Mouse (Mus musculus) intestine, embryonic 16.5 days (tissue): ENCODE data around the gene Gimap8. TPM values are rescaled to one million over a fixed set of nuclear protein-coding genes. Genes with fewer than 3 reads are reported as not detected.
"Not testable (repeated sequence)": the region's sequence is repeated elsewhere in the genome, so short reads cannot be mapped to it uniquely, and the experiment has no call there.

ENCODE experiments used
- ATAC-seq: fragments of 200-750 bp; cut with Nextera tagmentation; 2 replicates; pipeline ENCODE4 v1.8.0; 2017; ENCODE audit warnings: moderate TSS enrichment, moderate library complexity
- H3K27ac ChIP-seq: fragments of 300-500 bp; sonication (generic); 2 replicates; pipeline ENCODE4 v1.5.1; 2014; ENCODE audit warnings: mild to moderate bottlenecking, low read length
- H3K27me3 ChIP-seq: fragments of 300-500 bp; sonication (generic); replicated peaks from 2 replicates; pipeline ENCODE4 v1.6.1; 2014; ENCODE audit warnings: low read length, control low read depth, mixed read lengths; ENCODE audit not compliant: control insufficient read depth, insufficient read depth
- H3K36me3 ChIP-seq: fragments of 300-500 bp; sonication (generic); 2 replicates; pipeline ENCODE4 v1.6.1; 2014; ENCODE audit warnings: low read length, control low read depth; ENCODE audit not compliant: control insufficient read depth, insufficient read depth
- H3K4me1 ChIP-seq: fragments of 300-500 bp; sonication (generic); 2 replicates; pipeline ENCODE4 v1.6.1; 2014; ENCODE audit warnings: low read length, control low read depth, mixed read lengths; ENCODE audit not compliant: control insufficient read depth, insufficient read depth
- H3K4me2 ChIP-seq: fragments of 300-500 bp; sonication (generic); 2 replicates; pipeline ENCODE4 v1.6.1; 2014; ENCODE audit warnings: low read depth, low read length, control low read depth
- H3K4me3 ChIP-seq: fragments of 300-500 bp; sonication (generic); 2 replicates; pipeline ENCODE4 v1.5.1; 2014; ENCODE audit warnings: mild to moderate bottlenecking, low read length
- H3K9ac ChIP-seq: fragments of 300-500 bp; sonication (generic); 2 replicates; pipeline ENCODE4 v1.6.1; 2014; ENCODE audit warnings: low read depth, low read length
- H3K9me3 ChIP-seq: fragments of 300-500 bp; sonication (generic); 2 replicates; pipeline ENCODE4 v1.6.1; 2016; ENCODE audit warnings: low read length, control low read depth; ENCODE audit not compliant: control insufficient read depth
- WGBS: fragments of 180-500 bp; shearing (Covaris S2); extraction: QIAGEN DNeasy Blood & Tissue Kit; methylation state at CpG from one replicate; pipeline ENCODE4 v1.1.7; 2014; 5-methylcytosine and 5-hydroxymethylcytosine counted together
- polyA plus RNA-seq: library from polyadenylated mRNA; unstranded; fragments of >200 nt; fragmentation: Nextera tagmentation; extraction: Ambion mirVana; gene quantifications from 2 replicates; pipeline ENCODE4 v1.2.1, GENCODE M21; 2015

Gene Gimap8
- polyA plus RNA-seq, 1 experiment from 2014 or later = 1.7 TPM

DNA sequence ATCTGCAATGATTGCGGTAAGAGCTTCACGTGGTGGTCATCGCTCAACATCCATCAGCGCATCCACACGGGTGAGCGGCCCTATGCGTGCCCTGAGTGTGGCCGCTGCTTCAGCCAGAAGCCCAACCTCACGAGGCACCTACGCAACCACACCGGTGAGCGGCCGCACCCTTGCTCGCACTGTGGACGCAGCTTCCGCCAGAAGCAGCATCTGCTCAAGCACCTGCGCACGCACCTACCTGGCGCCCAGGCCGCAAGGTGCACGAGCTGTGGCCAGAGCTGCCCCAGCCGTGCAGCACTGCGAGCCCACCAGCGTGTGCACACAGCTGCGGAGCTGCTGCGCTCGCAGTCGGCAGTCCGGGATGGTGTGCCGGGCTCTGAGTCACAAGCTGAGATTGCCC lies 27.0 kb upstream of the Gimap8 start:
- Histone ChIP-seq H3K27me3 (no peaks in the 10 kb centered on the region), H3K9me3 (no peaks in the 10 kb centered on the region), H3K4me3 (no peak overlapping the region), H3K9ac (no peak overlapping the region), H3K27ac (no peak overlapping the region), H3K4me2 (no peak overlapping the region), H3K36me3 (peaks cover 16% of the 10 kb centered on the region), H3K4me1 (no peaks in the 10 kb centered on the region)
- no peak for ATAC-seq
- 93% methylated on average over 30 of the region's 30 CpGs for WGBS

DNA sequence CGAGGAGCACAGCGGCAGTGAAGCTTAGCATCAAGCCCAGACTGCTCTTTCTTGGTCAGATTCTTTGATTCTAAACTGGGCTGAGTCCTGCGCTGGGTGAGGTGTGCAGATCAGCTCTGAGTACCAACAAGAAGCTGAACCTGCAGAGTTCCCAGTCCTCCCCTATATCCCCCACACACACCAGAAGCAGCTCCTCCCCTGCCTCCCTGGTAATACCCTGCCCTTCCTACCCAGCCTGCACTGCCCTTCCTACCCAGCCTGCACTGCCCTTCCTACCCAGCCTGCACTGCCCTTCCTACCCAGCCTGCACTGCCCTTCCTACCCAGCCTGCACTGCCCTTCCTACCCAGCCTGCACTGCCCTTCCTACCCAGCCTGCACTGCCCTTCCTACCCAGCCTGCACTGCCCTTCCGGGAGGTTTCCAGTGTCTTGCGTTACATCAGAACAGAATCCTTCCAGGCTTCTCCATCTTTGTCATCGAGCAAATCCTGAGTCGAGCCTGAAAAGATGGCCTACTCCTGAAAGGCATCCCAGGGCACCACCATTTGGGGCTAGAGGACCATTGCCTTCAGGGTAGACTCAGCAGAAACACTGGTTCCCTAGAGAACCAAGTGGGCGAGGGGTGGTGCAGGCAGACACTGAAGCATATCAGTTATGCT lies 24.7 kb upstream of the Gimap8 start:
- 83% methylated on average over 8 of the region's 8 CpGs for WGBS
- H3K4me1 ChIP-seq, H3K9me3 ChIP-seq, H3K9ac ChIP-seq, ATAC-seq, H3K27me3 ChIP-seq, H3K4me3 ChIP-seq, H3K4me2 ChIP-seq, H3K27ac ChIP-seq: not testable (repeated sequence)
- H3K36me3 ChIP-seq = peaks cover 16% of the 10 kb centered on the region

DNA sequence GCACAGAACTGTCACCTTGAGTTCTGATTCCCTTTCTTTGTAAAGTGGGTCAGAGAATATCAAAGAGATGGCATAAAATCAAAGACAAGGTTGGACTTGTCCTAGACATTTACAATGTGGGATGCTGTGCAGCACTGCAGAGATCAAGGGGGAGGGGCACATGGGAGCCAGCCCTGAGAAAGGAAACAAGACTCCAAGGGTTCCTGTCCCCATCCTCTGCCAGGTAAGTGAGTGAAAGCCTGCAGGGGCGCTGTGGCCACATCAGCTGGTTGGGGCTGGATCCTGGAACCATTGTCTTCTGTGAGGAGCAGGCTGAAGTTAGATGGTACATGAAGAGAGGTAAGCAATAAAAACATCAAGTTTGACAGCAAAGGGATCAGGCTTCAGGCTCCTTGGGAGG lies 23.6 kb upstream of the Gimap8 start:
- Histone ChIP-seq H3K27ac (no peak overlapping the region), H3K9ac (no peak overlapping the region), H3K4me3 (no peak overlapping the region), H3K4me2 (no peak overlapping the region), H3K36me3 (peaks cover 16% of the 10 kb centered on the region), H3K4me1 (peaks cover 10% of the 10 kb centered on the region; the same call in 1 of the 2 replicates), H3K27me3 (peaks cover 10% of the 10 kb centered on the region; the same call in 1 of the 2 replicates), H3K9me3 (no peaks in the 10 kb centered on the region)
- WGBS = 39% methylated on average over 1 of the region's 1 CpGs
- no peak for ATAC-seq

DNA sequence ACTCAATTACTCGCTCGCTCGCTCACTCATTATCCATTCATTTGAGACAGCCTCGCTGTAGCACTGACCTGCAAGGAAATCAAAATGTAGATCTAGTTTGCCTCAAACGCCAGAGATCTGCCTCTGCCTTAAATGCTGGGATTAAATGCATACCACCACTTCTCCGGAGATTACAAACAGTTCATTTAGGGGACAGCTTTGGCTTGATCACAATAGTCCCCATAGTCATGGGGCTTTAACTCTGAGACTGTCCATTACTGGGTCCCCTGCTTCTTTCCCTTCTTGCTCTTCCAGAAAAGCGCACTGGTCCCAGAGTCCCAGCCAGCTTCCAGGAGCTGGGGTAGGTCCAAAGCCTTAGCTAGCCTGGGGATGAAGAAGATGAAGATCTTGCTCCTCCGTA lies 20.6 kb upstream of the Gimap8 start, which contains the start of gene AI854703:
TSS of gene AI854703 (plus strand) at position 301 of the 400 bp plus-strand sequence.
- peaks cover 19% of the 10 kb centered on the region for H3K27me3 ChIP-seq
- H3K27ac ChIP-seq = no peak within 1 kb of the TSS
- peaks cover 17% of the 10 kb centered on the region for H3K4me1 ChIP-seq
- WGBS = 40% methylated on average over 8 of the region's 8 CpGs
- peak within 1 kb of the TSS; percentile 56 for H3K4me3 ChIP-seq
- no peaks in the 10 kb centered on the region for H3K36me3 ChIP-seq
- H3K9me3 ChIP-seq = no peaks in the 10 kb centered on the region
- no peak for ATAC-seq
- H3K9ac ChIP-seq = peak within 1 kb of the TSS; percentile 70
- H3K4me2 ChIP-seq = peak within 1 kb of the TSS; percentile 88

DNA sequence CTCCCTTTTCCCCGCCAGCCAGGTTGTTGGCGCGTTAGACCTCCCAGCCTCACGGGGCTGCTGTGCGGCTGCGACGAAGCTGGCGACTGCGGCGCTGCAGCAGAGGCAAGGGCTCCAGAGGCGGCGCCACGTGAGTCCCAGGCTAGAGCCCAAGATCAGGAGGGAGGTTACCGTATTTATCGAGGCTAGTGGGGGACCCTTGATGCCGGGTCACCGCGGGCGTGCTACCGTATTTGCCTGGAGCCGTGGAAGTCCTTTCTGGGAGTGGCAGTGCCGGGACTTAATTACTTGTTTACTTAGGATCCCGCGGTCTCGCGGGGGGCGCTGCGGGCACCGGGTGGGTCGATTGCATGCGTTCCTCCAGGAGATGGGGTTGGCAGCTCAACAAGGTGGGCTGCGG lies 20.1 kb upstream of the Gimap8 start:
- ATAC-seq = peak; percentile 54
- peak overlapping the region; percentile 70 for H3K9ac ChIP-seq
- peak overlapping the region; percentile 56 for H3K4me3 ChIP-seq
- H3K9me3 ChIP-seq = no peaks in the 10 kb centered on the region
- H3K4me1 ChIP-seq = peaks cover 17% of the 10 kb centered on the region
- under 1% methylated on average over 32 of the region's 32 CpGs for WGBS
- peaks cover 19% of the 10 kb centered on the region for H3K27me3 ChIP-seq
- no peak overlapping the region for H3K27ac ChIP-seq
- H3K36me3 ChIP-seq = no peaks in the 10 kb centered on the region
- H3K4me2 ChIP-seq = peak overlapping the region; percentile 88

DNA sequence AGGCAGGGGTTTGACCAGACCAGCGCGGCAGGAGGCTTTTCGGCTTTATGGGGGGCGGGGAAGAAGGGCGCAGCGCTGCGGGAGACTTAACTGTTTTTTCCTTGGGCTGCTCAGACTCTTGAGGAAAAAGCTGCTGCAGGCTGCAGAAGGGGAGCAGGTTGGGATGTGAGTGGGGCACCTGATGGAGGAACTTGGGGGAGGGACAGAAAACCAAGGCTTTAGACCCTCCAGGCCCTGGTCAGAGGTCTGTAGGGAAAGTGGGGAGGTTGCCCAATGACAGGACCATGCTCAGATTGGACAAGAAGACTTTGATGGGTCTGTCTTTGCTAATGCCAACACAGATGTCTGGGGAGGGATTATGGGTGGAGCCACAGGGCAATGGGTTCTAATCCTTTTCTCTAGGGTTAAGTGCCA lies 19.5 kb upstream of the Gimap8 start:
- Histone ChIP-seq H3K4me3 (peak overlapping the region; percentile 56), H3K27me3 (peaks cover 19% of the 10 kb centered on the region), H3K4me1 (peaks cover 17% of the 10 kb centered on the region), H3K4me2 (peak overlapping the region; percentile 88), H3K9me3 (no peaks in the 10 kb centered on the region), H3K27ac (no peak overlapping the region), H3K9ac (peak overlapping the region; percentile 70), H3K36me3 (no peaks in the 10 kb centered on the region)
- 5% methylated on average over 7 of the region's 7 CpGs for WGBS
- ATAC-seq = no peak

DNA sequence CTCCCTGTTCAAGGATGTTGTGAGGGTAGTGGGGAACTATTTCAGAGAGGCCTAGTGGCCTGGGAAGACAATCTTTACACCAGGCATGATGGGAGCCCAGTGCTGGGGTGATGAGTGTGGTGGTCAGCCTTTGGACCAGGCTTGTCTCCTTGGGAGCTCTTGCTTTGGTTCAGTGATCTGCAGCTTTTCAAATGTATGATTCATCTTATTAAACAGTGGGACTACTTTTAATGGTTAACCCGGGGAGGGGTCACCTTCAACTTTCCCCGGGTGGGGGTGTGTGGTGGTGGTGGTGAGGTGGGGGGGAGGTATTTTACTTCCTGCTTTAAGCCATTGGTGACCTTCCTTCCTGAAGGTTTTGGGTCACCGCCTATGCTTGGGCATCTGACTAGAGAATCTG lies 18.7 kb upstream of the Gimap8 start:
- 64% methylated on average over 3 of the region's 3 CpGs for WGBS
- Histone ChIP-seq H3K36me3 (no peaks in the 10 kb centered on the region), H3K4me1 (peaks cover 17% of the 10 kb centered on the region), H3K9ac (no peak overlapping the region), H3K9me3 (no peaks in the 10 kb centered on the region), H3K4me3 (no peak overlapping the region), H3K27ac (no peak overlapping the region), H3K27me3 (peaks cover 19% of the 10 kb centered on the region), H3K4me2 (no peak overlapping the region)
- no peak for ATAC-seq

DNA sequence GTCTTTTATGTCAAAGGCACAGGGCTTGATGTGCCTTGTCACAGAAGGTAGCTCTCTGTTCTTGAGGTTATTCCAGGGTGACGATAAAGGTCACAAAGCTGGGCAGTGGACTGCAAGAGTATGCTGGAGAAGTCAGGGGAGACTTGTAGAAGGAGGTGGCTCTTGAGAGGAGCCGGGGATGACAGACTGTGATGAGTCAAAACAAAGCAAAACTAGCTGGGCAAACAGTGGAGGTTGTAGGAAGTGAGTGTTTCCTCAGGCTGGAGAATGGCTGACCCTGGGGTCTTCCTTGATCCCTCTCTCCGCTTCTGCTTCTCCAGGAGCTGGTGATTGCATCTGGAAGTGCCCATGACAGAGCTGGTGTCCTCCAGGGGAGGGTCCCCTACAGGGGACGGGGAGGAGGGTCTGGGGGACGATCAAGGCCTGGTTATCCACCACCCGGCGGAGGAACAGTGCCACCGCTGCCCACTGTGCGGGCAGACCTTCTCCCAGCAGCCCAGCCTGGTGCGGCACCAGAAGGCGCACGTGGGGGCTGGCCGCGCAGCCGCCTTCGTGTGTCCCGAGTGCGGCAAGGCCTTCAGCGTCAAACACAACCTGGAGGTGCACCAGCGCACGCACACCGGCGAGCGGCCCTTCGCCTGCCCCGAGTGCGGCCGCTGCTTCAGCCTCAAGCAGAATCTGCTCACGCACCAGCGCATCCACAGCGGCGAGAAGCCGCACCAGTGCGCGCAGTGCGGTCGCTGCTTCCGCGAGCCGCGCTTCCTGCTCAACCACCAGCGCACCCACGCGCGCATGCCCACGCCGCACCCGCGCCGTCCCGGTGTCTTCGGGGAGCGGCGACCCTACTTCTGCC lies 18.0 kb upstream of the Gimap8 start:
- WGBS = 4% methylated on average over 54 of the region's 54 CpGs
- Histone ChIP-seq H3K4me3 (peak overlapping the region; percentile 52), H3K4me2 (peak overlapping the region; percentile 93), H3K4me1 (peaks cover 17% of the 10 kb centered on the region), H3K36me3 (no peaks in the 10 kb centered on the region), H3K9ac (peak overlapping the region; percentile 58), H3K27ac (no peak overlapping the region), H3K27me3 (peaks cover 19% of the 10 kb centered on the region), H3K9me3 (no peaks in the 10 kb centered on the region)
- peak; percentile 34; the same call in 1 of the 2 replicates for ATAC-seq

DNA sequence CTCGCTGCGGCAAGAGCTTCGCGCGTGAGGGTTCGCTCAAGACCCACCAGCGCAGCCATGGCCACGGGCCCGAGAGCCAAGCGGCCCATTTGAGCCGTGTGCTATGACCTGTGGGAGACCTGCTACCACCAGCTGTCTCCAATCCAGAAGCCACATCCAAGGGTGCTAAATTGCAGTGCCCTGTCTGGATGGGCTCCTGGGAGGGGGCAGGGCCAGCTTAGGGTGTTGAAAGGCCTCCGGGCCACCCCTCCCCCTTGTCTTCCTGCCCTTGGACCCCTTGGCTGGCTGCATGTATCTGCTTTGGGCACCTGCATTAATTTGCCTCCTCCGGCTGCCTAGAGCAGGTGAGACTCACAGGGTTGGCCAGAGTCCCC lies 17.4 kb upstream of the Gimap8 start:
- peak; percentile 32; the same call in 1 of the 2 replicates for ATAC-seq
- peak overlapping the region; percentile 58 for H3K9ac ChIP-seq
- WGBS = 12% methylated on average over 13 of the region's 13 CpGs

More for the DNA sequence above, 17.4 kb upstream of the Gimap8 start:
- H3K4me1 ChIP-seq = peaks cover 17% of the 10 kb centered on the region
- H3K27me3 ChIP-seq = peaks cover 19% of the 10 kb centered on the region
- H3K36me3 ChIP-seq = no peaks in the 10 kb centered on the region
- H3K4me2 ChIP-seq = peak overlapping the region; percentile 93
- H3K4me3 ChIP-seq = peak overlapping the region; percentile 52
- H3K27ac ChIP-seq = no peak overlapping the region
- H3K9me3 ChIP-seq = no peaks in the 10 kb centered on the region
